Mouse (Mus musculus) fat pad, adult 2 months (tissue): ENCODE results near the gene Olfr652.

ENCODE experiments used
- DNase-seq: peaks from one replicate; pipeline ENCODE4 v3.0.0-alpha.2; 2011; ENCODE audit warnings: low read depth, low spot score; ENCODE audit errors: extremely low read depth

Olfr652 gene

DNA sequence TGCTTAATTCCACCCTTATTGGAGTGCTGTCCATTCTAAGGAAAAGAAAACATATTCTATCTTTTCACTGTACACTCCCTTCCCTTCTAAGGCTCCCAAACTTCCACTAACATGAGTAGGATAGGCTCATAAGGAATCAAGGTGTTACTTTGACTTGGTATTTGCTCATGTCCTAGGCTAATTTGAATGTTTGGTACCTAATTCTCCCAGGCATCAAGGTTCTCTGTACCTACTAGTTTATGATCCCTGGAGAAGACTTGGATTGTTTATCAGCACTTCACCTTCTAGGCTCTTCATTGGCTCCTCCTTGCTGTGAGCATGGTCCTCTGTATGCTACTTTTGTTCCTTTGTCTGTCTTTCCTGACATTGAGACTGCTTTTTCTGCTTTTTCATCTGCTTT is at the start of gene Olfr652:
Gene Olfr652, plus strand, starts transcription at position 301 of the 400 bp plus-strand sequence.
- DNase-seq: no peak

DNA sequence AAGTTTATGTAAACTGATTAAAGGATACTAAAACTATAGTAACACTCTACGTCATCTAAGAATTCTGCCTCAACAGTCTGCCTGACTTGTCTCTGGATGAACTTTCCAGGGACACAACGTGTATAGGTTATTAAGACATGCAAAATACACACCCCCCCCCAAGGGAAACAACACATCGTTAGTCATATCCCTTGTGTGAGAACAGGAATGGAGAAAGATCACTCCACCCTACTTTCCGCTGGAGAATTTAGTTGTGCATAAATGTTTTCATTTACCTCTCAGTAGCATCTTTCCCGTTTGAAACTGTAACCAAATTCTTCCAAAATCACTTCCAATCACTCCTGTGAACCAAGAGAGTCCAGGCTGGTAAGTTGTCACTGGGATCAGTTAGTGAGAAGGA is 10.9 kb upstream of the Olfr652 start, which contains the start of gene Olfr651:
Gene Olfr651, plus strand, starts transcription at position 301 of the 400 bp plus-strand sequence.
- DNase-seq: no peak

DNA sequence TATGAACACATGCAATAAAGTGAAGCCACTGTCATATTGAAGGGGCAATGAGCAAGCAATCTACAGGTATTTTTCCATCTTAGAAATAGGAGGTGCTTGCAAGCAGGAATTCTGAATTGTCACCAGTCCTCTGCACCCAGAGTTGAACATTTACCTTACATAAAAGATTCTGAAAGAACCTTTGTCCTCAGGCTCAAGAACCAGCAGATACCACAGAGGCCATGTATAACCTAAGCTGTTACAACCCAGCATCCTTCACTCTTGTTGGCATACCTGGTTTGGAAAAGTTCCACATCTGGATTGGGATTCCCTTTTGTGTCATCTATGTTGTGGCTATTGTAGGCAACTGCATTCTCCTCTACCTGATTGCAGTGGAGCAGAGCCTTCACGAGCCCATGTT is 8.0 kb upstream of the Olfr652 start:
- no peak for DNase-seq

DNA sequence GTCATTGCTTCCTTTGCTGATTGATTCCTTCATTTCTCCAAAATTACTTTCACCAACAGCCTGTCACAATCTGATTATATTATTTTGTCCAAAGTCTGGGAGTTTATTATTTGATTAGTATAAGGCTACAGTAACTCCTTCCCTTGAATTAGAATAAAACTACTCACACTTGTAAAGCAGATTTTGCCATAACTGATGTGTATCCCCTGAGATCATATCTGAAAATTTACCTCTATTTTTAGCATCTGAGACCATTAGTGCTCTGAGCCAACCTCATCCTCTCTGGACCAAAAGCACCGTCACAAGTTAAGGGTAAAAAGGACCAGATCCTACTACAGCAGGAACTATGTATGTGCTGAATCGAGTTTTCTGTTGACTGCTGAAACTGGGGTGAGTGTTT is 16.3 kb downstream of the Olfr652 start, which contains the start of gene Olfr653:
Gene Olfr653, plus strand, starts transcription at position 301 of the 400 bp plus-strand sequence.
- DNase-seq: no peak

DNA sequence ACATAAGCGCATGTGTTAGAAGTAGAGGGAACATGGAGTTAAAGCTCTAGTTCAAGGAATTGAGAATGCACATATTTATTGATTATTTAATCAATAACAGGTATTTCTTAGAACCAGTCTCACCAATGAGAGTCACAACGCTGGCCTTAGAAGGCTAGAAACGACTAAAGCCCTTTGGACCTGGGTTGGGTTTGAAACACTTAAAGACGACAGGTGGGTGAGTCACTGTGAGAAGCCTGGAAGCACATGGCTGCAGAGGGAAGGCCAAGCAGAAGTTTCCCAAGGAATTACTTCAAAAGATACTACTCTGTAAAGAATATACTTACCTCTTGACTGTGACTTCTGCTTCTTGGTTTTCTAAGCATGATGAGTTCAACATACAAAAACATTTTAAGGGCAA is 20.1 kb downstream of the Olfr652 start:
- no peak for DNase-seq

DNA sequence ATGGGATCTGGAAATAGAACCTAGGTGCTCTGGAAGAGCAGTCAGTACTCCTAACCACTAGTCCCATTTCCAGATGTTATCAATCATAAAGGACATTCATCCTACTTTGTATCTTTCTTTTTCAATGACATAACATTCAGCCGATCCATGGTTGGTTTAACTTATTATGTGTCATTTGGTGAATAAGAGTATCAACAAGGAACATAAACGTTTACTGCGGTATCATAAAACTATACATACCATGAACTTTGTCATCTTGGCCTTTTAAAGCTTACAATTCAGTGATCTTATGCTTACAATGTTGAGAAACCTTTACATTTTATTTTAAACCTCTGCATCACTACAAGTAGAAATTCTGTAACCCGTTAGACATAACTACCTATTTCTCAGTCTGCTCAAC is 20.7 kb downstream of the Olfr652 start:
- DNase-seq: no peak

DNA sequence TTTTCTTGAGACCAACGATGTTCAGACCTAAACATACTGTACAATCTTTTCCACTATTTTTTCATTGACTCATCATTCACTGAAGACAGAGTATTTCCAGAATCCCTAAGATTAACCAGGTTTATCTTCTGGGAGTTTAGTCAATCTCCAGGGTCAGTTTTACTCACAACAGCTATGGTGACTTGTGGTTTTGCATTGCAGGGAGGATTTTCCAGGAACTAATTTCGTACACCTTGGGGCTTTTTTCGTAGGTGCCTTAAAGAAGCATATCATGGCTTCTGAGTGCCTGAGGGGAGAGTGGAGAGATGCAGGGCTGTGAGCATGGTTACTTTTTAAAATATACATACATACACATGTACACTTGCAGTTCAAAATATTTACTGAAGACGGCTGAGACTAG is 26.0 kb downstream of the Olfr652 start, which contains the start of gene Olfr654:
Gene Olfr654, plus strand, starts transcription at position 301 of the 400 bp plus-strand sequence.
- no peak for DNase-seq

DNA sequence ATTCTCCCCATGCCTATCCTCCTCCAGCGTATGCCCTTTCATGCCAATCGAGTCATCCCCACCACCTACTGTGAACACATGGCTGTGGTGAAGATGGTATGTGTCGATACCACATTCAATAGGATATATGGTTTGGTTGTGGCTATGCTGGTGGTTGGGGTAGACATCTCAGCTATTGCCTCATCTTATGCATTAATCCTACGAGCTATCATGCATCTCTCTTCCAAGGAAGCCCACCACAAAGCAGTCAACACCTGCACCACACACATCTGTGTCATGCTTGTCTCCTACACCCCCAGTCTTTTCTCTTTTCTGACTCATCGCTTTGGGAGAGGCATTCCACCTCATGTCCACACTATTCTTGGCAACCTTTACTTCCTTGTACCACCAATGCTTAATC is 27.6 kb downstream of the Olfr652 start:
- DNase-seq: no peak

DNA sequence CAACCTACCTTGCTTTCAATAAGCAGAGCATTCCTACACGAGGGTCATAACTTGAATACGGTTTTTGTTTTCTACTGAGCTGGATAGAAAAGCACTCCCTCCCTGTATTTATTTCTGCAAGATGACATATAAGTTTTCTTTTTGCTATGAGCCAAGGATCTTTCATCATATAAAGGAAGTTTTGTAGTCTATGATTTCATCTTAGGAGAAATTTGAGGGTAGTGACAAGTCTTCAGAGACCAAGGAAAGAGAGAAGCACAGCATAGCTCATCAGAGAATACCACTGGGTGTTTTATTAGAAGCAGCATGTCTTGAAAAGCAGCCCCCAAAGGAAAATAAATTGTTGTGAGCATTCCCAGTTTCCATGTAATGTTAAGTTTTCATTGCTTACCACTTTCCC is 41.0 kb downstream of the Olfr652 start, which contains the start of gene Olfr655:
Gene Olfr655, minus strand, starts transcription at position 101 of the 400 bp plus-strand sequence.
- no peak for DNase-seq

DNA sequence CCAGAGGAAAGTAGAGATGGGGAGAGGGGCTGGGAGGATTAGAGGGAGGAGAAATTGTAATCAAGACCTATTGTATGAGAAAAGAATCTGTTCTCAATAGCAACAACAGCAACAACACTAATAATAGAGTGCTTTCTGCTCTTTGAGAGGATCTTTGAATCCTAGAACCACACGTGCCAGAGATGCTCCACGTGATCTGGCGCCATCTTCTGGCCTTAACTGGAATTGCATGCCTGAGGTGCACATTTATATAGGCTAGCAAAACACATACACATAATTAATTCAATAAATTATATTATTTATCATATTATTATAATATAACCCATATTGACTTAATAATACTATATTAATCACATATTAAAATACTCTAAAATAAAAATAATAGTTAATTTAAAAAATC is 42.5 kb downstream of the Olfr652 start:
- no peak for DNase-seq

DNA sequence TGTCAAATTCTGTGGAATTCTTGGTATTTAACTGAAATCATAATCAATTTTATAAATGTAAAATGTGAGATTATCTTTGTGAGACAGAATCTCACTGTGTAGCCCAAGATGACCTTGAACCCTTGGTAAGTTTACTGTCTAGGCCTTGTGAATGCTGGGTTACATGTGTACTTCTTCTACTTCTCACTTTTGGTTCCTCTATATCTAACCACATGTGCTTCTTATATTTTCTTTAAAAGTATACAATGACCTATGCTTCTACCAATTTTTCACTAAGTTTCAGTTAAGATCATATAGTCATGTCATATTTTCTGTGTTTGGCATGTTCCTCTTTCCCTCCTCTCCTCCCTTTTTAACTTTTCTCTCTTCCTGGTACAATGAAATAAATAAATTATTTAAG is 44.0 kb downstream of the Olfr652 start:
- no peak for DNase-seq

DNA sequence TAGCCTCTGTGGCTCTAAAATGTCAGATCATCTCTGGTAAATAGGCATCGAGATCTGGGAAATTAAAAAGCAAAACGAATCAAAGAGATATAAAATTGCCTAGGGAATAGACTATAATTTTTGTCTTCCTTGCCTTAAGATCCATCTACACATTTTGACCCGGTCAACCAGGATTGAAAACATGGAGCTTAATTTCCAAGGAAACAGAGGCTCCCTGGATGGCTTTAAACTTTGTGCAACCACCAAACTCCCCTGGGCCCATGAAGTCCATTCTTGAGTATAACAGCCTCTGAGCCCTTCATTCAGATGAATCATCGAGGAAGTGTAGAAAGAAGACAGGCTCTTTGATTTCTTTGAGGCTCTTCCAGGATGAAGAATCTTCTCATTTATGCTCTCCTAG is 53.0 kb downstream of the Olfr652 start, which contains the start of gene Olfr656:
Gene Olfr656, plus strand, starts transcription at position 301 of the 400 bp plus-strand sequence.
- no peak for DNase-seq
